Mouse (Mus musculus) E14TG2a.4 (cell line): ENCODE results near the gene 1700037H04Rik.

ENCODE experiments used
- CTCF ChIP-seq: conservative IDR thresholded peaks from 2 replicates; pipeline ENCODE4 v1.5.1; 2014; ENCODE audit warnings: low read length
- NANOG ChIP-seq: IDR thresholded peaks from 2 replicates; pipeline ENCODE4 v1.6.1; 2014; ENCODE audit warnings: borderline replicate concordance, low read length, mixed read lengths

GRCm38 (mm10) chr2:131204410-131204981 lies 44.6 kb upstream of the 1700037H04Rik start:
- TF ChIP-seq CTCF (no peak), NANOG (no peak)
